Mouse (Mus musculus) kidney, adult 11 months (tissue): ENCODE data around the gene Slc35f2.

ENCODE experiments used
- DNase-seq: peaks from one replicate; pipeline ENCODE4 v3.0.0; 2022

Slc35f2 gene

GRCm38 (mm10) chr9:53771344-53772021, at the start of gene Slc35f2:
Slc35f2 (plus strand) TSS chr9:53771538.
- DNase-seq = peak; percentile 79

GRCm38 (mm10) chr9:53740829-53741404, 30.4 kb upstream of the Slc35f2 start:
- no peak for DNase-seq

- DNase-seq = no peak
Measured at GRCm38 (mm10) chr9:53750411-53750810, 20.9 kb upstream of the Slc35f2 start.

GRCm38 (mm10) chr9:53750899-53751298, 20.4 kb upstream of the Slc35f2 start:
- DNase-seq = no peak

GRCm38 (mm10) chr9:53754801-53755200, 16.5 kb upstream of the Slc35f2 start:
- no peak for DNase-seq

GRCm38 (mm10) chr9:53758142-53758541, 13.2 kb upstream of the Slc35f2 start:
- DNase-seq = no peak

GRCm38 (mm10) chr9:53764697-53765096, 6.6 kb upstream of the Slc35f2 start:
- DNase-seq = no peak

- no peak for DNase-seq
Measured at GRCm38 (mm10) chr9:53768486-53768885, 2.9 kb upstream of the Slc35f2 start.

- DNase-seq = peak; percentile 14
Measured at GRCm38 (mm10) chr9:53770771-53771343, 481 bp upstream of the Slc35f2 start.

- peak; percentile 91 for DNase-seq
Measured at GRCm38 (mm10) chr9:53772121-53772561, 803 bp downstream of the Slc35f2 start.

- DNase-seq = peak; percentile 26
Measured at GRCm38 (mm10) chr9:53775511-53775910, 4.2 kb downstream of the Slc35f2 start.

- DNase-seq = no peak
Measured at GRCm38 (mm10) chr9:53786561-53787407, 15.4 kb downstream of the Slc35f2 start.

- no peak for DNase-seq
Measured at GRCm38 (mm10) chr9:53793830-53794330, 22.5 kb downstream of the Slc35f2 start.

- DNase-seq = no peak
Measured at GRCm38 (mm10) chr9:53794490-53794889, 23.2 kb downstream of the Slc35f2 start.

- no peak for DNase-seq
Measured at GRCm38 (mm10) chr9:53795351-53795750, 24.0 kb downstream of the Slc35f2 start.

GRCm38 (mm10) chr9:53796386-53796785, 25.0 kb downstream of the Slc35f2 start:
- DNase-seq = no peak

- no peak for DNase-seq
Measured at GRCm38 (mm10) chr9:53797141-53797540, 25.8 kb downstream of the Slc35f2 start.

- DNase-seq = no peak
Measured at GRCm38 (mm10) chr9:53802921-53803320, 31.6 kb downstream of the Slc35f2 start.

- DNase-seq = no peak
Measured at GRCm38 (mm10) chr9:53806496-53807086, 35.3 kb downstream of the Slc35f2 start.

GRCm38 (mm10) chr9:53813418-53813817, 42.1 kb downstream of the Slc35f2 start:
- DNase-seq = no peak

- peak; percentile 28 for DNase-seq
Measured at GRCm38 (mm10) chr9:53818760-53819159, 47.4 kb downstream of the Slc35f2 start.

GRCm38 (mm10) chr9:53825318-53825717, 54.0 kb downstream of the Slc35f2 start:
- DNase-seq = no peak
